Mouse (Mus musculus): ENCODE measurements at regions not wholly inside any gene's neighbourhood (a gene's known extent, or its start where the extent isn't known, plus 50 kb on each side); places are given as distances from the start of the nearest gene placed in this dataset.

DNA sequence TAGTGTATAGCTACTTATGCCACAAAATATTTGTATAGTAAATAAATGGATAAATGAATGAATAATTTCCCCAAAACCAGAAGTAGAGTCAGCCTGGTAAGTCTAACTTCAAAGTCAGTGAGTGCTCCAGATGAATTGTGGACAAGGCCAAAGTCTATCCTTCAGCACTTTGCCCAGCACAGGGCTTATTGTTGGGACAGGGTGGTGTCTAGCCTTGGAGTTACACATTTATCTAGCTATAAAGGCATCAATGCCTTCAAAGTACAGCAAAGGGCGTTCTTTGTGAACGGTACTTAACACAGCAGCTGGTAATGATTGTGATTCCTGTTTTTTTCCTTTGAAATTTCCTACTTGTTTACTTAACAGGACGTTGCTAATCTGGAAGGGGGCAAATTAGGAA, 527.4 kb upstream of the A1bg start:
- TF ChIP-seq CTCF (IDR thresholded peaks at IDR 0.05; ENCODE audit: low read depth, low read length), result no peak
- TF ChIP-seq POLR2A (IDR thresholded peaks at IDR 0.05; ENCODE audit: extremely low read depth, insufficient read depth, low read length), result no peak

Measured in liver, adult 2 months (tissue).